Mouse (Mus musculus) C2C12 (cell line): ENCODE measurements around the gene Kng1.

Experiments used
- CEBPB ChIP-seq: IDR thresholded peaks from one replicate; pipeline ENCODE4 v1.6.1; 2011; ENCODE audit warnings: low read depth, mild to moderate bottlenecking, control low read depth, moderate library complexity
- CTCF ChIP-seq: IDR thresholded peaks from one replicate; pipeline ENCODE4 v1.5.1; 2011; ENCODE audit not compliant: control insufficient read depth, insufficient read depth, insufficient read length
- MAX ChIP-seq: IDR thresholded peaks from one replicate; pipeline ENCODE4 v1.6.1; 2011; ENCODE audit warnings: mild to moderate bottlenecking, control low read depth
- MYOG ChIP-seq: IDR thresholded peaks from one replicate; pipeline ENCODE4 v1.6.1; 2011; ENCODE audit not compliant: control insufficient read depth, insufficient read length; ENCODE audit errors: extremely low read depth

- TF ChIP-seq CTCF (no peak), MAX (no peak), MYOG (no peak), CEBPB (no peak)
Observed at GRCm38 (mm10) chr16:23115486-23115885, 57.8 kb downstream of the Kng1 start.
